31 mouse cellular contexts compared by ENCODE assay signal in genomic region chr6:71465146-71465545, GRCm38 (mm10). TPM values are rescaled to one million over a fixed set of nuclear protein-coding genes. Genes with fewer than 3 reads are reported as not detected.
A peak's percentile ranks its signal among the peaks of the same experiment; 100 is the strongest.
DNase-seq lines count a peak whose midpoint lies in the region; ATAC-seq and TF ChIP-seq lines count a peak whose summit lies in the region.
"Had no signal": no experiment of that assay in that cellular context is flagged by ENCODE, and none has a peak within 500 bp of the region (broad histone marks: within the 10 kb centered on the region; RNA-seq: fewer than 3 reads in every experiment).

No protein-coding gene starts in this region.

- DNase-seq in left cerebral cortex, postnatal 25 days (ENCODE audit: low spot score in 2 of 2): peak; percentile 4 to 63
- no peak for DNase-seq in left cerebral cortex, adult 8-10 months (ENCODE audit: low spot score in 2 of 2)
- peak; percentile 49 for DNase-seq in A20 (ENCODE audit: low read depth, low spot score)
- DNase-seq in brain, adult 2 months (ENCODE audit: low read depth, low spot score): peak; percentile 62
- DNase-seq in hindbrain, postnatal 0 days (ENCODE audit: low spot score): no peak
- DNase-seq: adrenal gland, adult 8-10 months; adrenal gland, postnatal 25 days; cerebellum, adult 11-12 months; cerebellum, adult 8-10 months; cerebellum, postnatal 10 days; cerebellum, postnatal 36 days; embryo, embryonic 11 days; gastrocnemius, adult 2 months; gastrocnemius, postnatal 14 days; heart, postnatal 10 days; heart, postnatal 36 days; kidney, adult 2 months had no signal

- H3K27me3 ChIP-seq in forebrain, embryonic 16.5 days (replicated peaks; ENCODE audit: control insufficient read depth, insufficient read depth, low read length): no peaks in the 10 kb centered on the region
- H3K27me3 ChIP-seq in forebrain, embryonic 13.5 days: no peaks in the 10 kb centered on the region
- no peaks in the 10 kb centered on the region for H3K27me3 ChIP-seq in hindbrain, postnatal 0 days (ENCODE audit: insufficient read depth, low read length)
- H3K27me3 ChIP-seq in neural tube, embryonic 15.5 days (replicated peaks): no peaks in the 10 kb centered on the region
- H3K27me3 ChIP-seq: embryonic facial prominence, embryonic 13.5 days; forebrain, embryonic 12.5 days; heart, embryonic 12.5 days; heart, embryonic 15.5 days had no signal

- H3K9me3 ChIP-seq in forebrain, embryonic 16.5 days (ENCODE audit: control insufficient read depth, low read length): no peaks in the 10 kb centered on the region
- no peaks in the 10 kb centered on the region for H3K9me3 ChIP-seq in forebrain, embryonic 13.5 days (replicated peaks)
- H3K9me3 ChIP-seq in hindbrain, postnatal 0 days (ENCODE audit: low read length): no peaks in the 10 kb centered on the region
- no peaks in the 10 kb centered on the region for H3K9me3 ChIP-seq in neural tube, embryonic 15.5 days (replicated peaks)
- H3K9me3 ChIP-seq: embryonic facial prominence, embryonic 10.5 days; embryonic facial prominence, embryonic 13.5 days; forebrain, embryonic 12.5 days; heart, embryonic 12.5 days; heart, embryonic 15.5 days; hindbrain, embryonic 10.5 days had no signal

- no peak overlapping the region for H3K27ac ChIP-seq in forebrain, embryonic 16.5 days (ENCODE audit: low read length)
- no peak overlapping the region for H3K27ac ChIP-seq in forebrain, embryonic 13.5 days
- no peak overlapping the region for H3K27ac ChIP-seq in hindbrain, postnatal 0 days
- H3K27ac ChIP-seq in neural tube, embryonic 15.5 days (replicated peaks): no peak overlapping the region
- H3K27ac ChIP-seq: embryonic facial prominence, embryonic 10.5 days; embryonic facial prominence, embryonic 13.5 days; forebrain, embryonic 12.5 days; gastrocnemius, adult 2 months; heart, embryonic 15.5 days; hindbrain, embryonic 10.5 days; hindbrain, embryonic 14.5 days had no signal

- 0 out of 2 replicates have a peak, but pooled peaks cover 2% of the 10 kb centered on the region for H3K4me1 ChIP-seq in forebrain, embryonic 16.5 days (replicated peaks; ENCODE audit: control insufficient read depth, insufficient read depth, low read length)
- 0 out of 2 replicates have a peak, but pooled peaks cover 3% of the 10 kb centered on the region for H3K4me1 ChIP-seq in forebrain, embryonic 13.5 days
- H3K4me1 ChIP-seq in hindbrain, postnatal 0 days (ENCODE audit: insufficient read depth, low read length): no peaks in the 10 kb centered on the region
- no peaks in the 10 kb centered on the region for H3K4me1 ChIP-seq in neural tube, embryonic 15.5 days
- H3K4me1 ChIP-seq: embryonic facial prominence, embryonic 10.5 days; embryonic facial prominence, embryonic 13.5 days; forebrain, embryonic 12.5 days; heart, embryonic 12.5 days; heart, embryonic 15.5 days; hindbrain, embryonic 10.5 days had no signal

- TF ChIP-seq CTCF in hindbrain, postnatal 0 days (IDR thresholded peaks at IDR 0.05; ENCODE audit: low read depth): no peak

- no peak overlapping the region for H3K9ac ChIP-seq in forebrain, embryonic 16.5 days (replicated peaks; ENCODE audit: low read depth, low read length)
- no peak overlapping the region for H3K9ac ChIP-seq in forebrain, embryonic 13.5 days
- H3K9ac ChIP-seq in hindbrain, postnatal 0 days (replicated peaks; ENCODE audit: low read length): no peak overlapping the region
- H3K9ac ChIP-seq in neural tube, embryonic 15.5 days (replicated peaks): no peak overlapping the region
- H3K9ac ChIP-seq: embryonic facial prominence, embryonic 13.5 days; forebrain, embryonic 12.5 days; heart, embryonic 12.5 days; heart, embryonic 15.5 days; hindbrain, embryonic 14.5 days had no signal

- no peak overlapping the region for H3K4me3 ChIP-seq in forebrain, embryonic 16.5 days (replicated peaks; ENCODE audit: low read length)
- no peak overlapping the region for H3K4me3 ChIP-seq in forebrain, embryonic 13.5 days
- H3K4me3 ChIP-seq in hindbrain, postnatal 0 days (ENCODE audit: low read length): no peak overlapping the region
- no peak overlapping the region for H3K4me3 ChIP-seq in neural tube, embryonic 15.5 days (replicated peaks)
- H3K4me3 ChIP-seq: embryonic facial prominence, embryonic 10.5 days; embryonic facial prominence, embryonic 13.5 days; erythroblast, embryonic 14.5 days; forebrain, embryonic 12.5 days; gastrocnemius, adult 2 months; heart, embryonic 12.5 days; heart, embryonic 15.5 days; hindbrain, embryonic 10.5 days had no signal

- 46% methylated on average over 3 of the region's 3 CpGs for WGBS in forebrain, embryonic 16.5 days
- WGBS in forebrain, embryonic 13.5 days: 70% methylated on average over 3 of the region's 3 CpGs
- WGBS in hindbrain, postnatal 0 days: 59% methylated on average over 3 of the region's 3 CpGs
- 63% methylated on average over 3 of the region's 3 CpGs for WGBS in neural tube, embryonic 15.5 days

- ATAC-seq in forebrain, embryonic 16.5 days: peak; percentile 63; the same call in 1 of the 2 replicates
- no peak for ATAC-seq in forebrain, embryonic 13.5 days
- ATAC-seq in hindbrain, postnatal 0 days: no peak
- no peak for ATAC-seq in neural tube, embryonic 15.5 days (ENCODE audit: low FRiP score)
- ATAC-seq: activated CD4-positive, CD25-positive, alpha-beta regulatory T cell, adult 4 months; CD4-positive, CD25-positive, alpha-beta regulatory T cell, adult 4 months; intestine, postnatal 0 days had no signal

- H3K36me3 ChIP-seq in forebrain, embryonic 16.5 days (ENCODE audit: control insufficient read depth, insufficient read depth): no peaks in the 10 kb centered on the region
- H3K36me3 ChIP-seq in forebrain, embryonic 13.5 days (ENCODE audit: poor library complexity, severe bottlenecking): no peaks in the 10 kb centered on the region
- H3K36me3 ChIP-seq in hindbrain, postnatal 0 days (ENCODE audit: insufficient read depth, low read length): no peaks in the 10 kb centered on the region
- no peaks in the 10 kb centered on the region for H3K36me3 ChIP-seq in neural tube, embryonic 15.5 days
- H3K36me3 ChIP-seq: embryonic facial prominence, embryonic 10.5 days; embryonic facial prominence, embryonic 13.5 days; forebrain, embryonic 12.5 days; heart, embryonic 12.5 days; heart, embryonic 15.5 days; hindbrain, embryonic 10.5 days had no signal

- H3K4me2 ChIP-seq in forebrain, embryonic 16.5 days (ENCODE audit: low read length): no peak overlapping the region
- H3K4me2 ChIP-seq in forebrain, embryonic 13.5 days: no peak overlapping the region
- H3K4me2 ChIP-seq in hindbrain, postnatal 0 days (ENCODE audit: low read depth, low read length): no peak overlapping the region
- H3K4me2 ChIP-seq in neural tube, embryonic 15.5 days: no peak overlapping the region
- H3K4me2 ChIP-seq: embryonic facial prominence, embryonic 13.5 days; forebrain, embryonic 12.5 days; heart, embryonic 12.5 days; heart, embryonic 15.5 days; hindbrain, embryonic 14.5 days had no signal

- intact Hi-C loops in left cerebral cortex, postnatal 25 days (cut with DNase I): no loop called here

RNA-seq across cellular contexts. Expression of gene Rmnd5a, which starts 24.7 kb away (rescaled TPM):
- polyA plus RNA-seq in forebrain, embryonic 16.5 days (2015; fragmentation: Nextera tagmentation; extraction: Ambion mirVana): 8.4 and 9.4 TPM in 2 replicates
- polyA plus RNA-seq in forebrain, embryonic 13.5 days (2015; fragmentation: Nextera tagmentation; extraction: Ambion mirVana): 6.8 and 9.0 TPM in 2 replicates
- total RNA-seq in left cerebral cortex, postnatal 25 days (2021): 100 to 1,000 TPM in 1 of 2 experiments, 10 to 100 TPM in 1; 96.3 to 108 TPM
- total RNA-seq in left cerebral cortex, adult 8-10 months (2022): 100 to 1,000 TPM in 2 of 4 experiments, 10 to 100 TPM in 2; 89.3 to 105 (median 98.4) TPM
- total RNA-seq in hindbrain, postnatal 0 days (2014; rRNA removed): 44.9 and 46.1 TPM in 2 replicates
- polyA plus RNA-seq in hindbrain, postnatal 0 days (2015; fragmentation: Nextera tagmentation; extraction: Ambion mirVana): 8.6 TPM in 2 replicates
- polyA plus RNA-seq in neural tube, embryonic 15.5 days (2015; fragmentation: Nextera tagmentation; extraction: Ambion mirVana): 8.7 and 10.8 TPM in 2 replicates

RNA-seq across cellular contexts. Expression of gene Rnf103, which starts 28.5 kb away (rescaled TPM):
- 22.1 and 24.8 TPM in 2 replicates for polyA plus RNA-seq in forebrain, embryonic 16.5 days (2015; fragmentation: Nextera tagmentation; extraction: Ambion mirVana)
- polyA plus RNA-seq in forebrain, embryonic 13.5 days (2015; fragmentation: Nextera tagmentation; extraction: Ambion mirVana): 16.9 and 18.8 TPM in 2 replicates
- total RNA-seq in left cerebral cortex, postnatal 25 days (2021): 10 to 100 TPM; 49.8 to 54.0 TPM
- total RNA-seq in left cerebral cortex, adult 8-10 months (2022): 10 to 100 TPM; 52.4 to 53.7 (median 53.5) TPM
- total RNA-seq in hindbrain, postnatal 0 days (2014; rRNA removed): 27.9 and 30.4 TPM in 2 replicates
- polyA plus RNA-seq in hindbrain, postnatal 0 days (2015; fragmentation: Nextera tagmentation; extraction: Ambion mirVana): 23.2 and 25.5 TPM in 2 replicates
- polyA plus RNA-seq in neural tube, embryonic 15.5 days (2015; fragmentation: Nextera tagmentation; extraction: Ambion mirVana): 23.0 and 23.9 TPM in 2 replicates

Comparison
In these comparisons a context has a peak if more than half of its experiments do, and no peak if none do; other contexts are left out.
1. DNase-seq: peak in left cerebral cortex, postnatal 25 days (2 of 2), A20 (single experiment) and brain, adult 2 months (single experiment); none in left cerebral cortex, adult 8-10 months (0 of 2) and hindbrain, postnatal 0 days (single experiment).